Mouse (Mus musculus) urinary bladder, postnatal 36 days (tissue): Measurements from ENCODE around the gene Agxt.
A peak's percentile ranks its signal among the peaks of the same experiment; 100 is the strongest.

Experiments used
- DNase-seq, 2 experiments: peaks; one replicate each; pipeline ENCODE4 v3.0.0; 2022; ENCODE audit warnings: low spot score in 2 of 2, mixed read lengths in 1 of 2

Agxt gene

DNA sequence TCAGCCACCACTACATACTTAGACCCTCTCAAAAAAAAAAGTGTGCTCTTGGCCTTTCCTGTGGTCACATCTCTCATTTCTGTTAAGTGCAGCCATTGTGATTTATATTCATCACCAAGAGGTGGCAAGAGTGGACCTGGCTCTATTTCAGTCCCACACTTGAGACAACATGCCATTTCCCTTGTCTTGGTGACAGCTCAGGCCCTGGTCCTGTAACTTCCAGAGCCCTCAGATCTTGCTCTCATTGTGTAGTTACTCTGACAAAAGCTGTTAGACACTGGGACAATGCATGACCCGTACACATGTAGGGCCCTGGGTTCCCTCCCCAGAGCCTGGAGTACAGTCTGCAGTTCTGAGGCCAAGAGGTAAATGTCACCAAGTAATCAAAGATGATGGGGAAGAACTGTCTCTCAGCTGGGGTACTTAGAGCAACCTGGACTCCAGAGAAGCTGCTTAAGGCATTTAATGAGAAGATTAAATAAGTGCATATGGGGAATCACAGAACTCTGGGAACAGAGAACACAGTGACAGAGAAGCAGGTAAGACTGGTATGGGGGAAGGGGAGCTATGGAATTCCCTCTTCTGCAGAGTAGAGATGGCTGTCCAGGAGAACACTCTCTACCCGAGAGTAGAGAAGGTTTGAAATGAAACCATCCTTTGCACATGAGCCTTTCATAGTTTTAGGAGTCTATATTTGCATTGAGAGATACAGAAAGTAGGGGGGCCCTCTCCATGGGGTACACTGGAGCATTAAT lies 16.0 kb downstream of the Agxt start:
- no peak for DNase-seq

DNA sequence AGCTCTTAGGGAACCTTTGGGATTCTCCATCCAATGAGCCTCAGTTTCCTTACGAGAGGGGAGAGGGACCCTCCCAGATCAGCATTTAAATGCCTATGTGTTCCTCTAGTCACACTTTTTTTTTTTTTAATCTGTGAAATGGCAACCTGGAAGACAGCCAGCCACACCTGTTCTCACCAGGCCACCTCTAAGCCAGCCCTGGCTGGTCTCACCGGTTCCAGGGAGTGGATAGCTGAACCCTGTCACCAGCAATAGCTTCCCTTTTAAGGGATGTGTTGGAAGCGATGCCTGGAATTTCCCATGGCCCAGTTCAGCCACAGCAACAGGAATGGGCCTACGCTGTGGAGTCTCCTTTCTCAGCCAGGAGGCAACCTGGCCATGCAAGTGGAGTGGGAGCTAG lies 22.5 kb downstream of the Agxt start:
- peak in 1 of 2 experiments; percentile 38 for DNase-seq

DNA sequence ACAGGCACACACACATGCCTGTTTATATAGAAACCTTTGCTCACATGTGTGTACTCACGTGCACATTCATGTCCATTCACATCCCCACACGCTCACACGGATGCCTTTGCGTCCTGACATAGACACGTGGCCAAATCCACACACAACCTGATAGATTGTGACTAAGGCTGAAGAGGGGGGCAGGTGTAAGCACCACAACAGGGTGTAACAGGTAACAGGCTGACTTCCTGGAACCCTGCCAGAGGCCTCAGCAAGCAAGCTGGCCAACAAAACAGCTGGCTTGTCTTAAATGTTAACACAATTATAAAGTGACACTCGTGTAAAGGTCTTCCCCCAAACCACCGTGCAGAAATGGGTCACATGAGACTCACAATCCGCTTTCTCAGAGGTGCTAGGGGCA lies 23.9 kb downstream of the Agxt start:
- DNase-seq = peak in 1 of 2 experiments; percentile 50

DNA sequence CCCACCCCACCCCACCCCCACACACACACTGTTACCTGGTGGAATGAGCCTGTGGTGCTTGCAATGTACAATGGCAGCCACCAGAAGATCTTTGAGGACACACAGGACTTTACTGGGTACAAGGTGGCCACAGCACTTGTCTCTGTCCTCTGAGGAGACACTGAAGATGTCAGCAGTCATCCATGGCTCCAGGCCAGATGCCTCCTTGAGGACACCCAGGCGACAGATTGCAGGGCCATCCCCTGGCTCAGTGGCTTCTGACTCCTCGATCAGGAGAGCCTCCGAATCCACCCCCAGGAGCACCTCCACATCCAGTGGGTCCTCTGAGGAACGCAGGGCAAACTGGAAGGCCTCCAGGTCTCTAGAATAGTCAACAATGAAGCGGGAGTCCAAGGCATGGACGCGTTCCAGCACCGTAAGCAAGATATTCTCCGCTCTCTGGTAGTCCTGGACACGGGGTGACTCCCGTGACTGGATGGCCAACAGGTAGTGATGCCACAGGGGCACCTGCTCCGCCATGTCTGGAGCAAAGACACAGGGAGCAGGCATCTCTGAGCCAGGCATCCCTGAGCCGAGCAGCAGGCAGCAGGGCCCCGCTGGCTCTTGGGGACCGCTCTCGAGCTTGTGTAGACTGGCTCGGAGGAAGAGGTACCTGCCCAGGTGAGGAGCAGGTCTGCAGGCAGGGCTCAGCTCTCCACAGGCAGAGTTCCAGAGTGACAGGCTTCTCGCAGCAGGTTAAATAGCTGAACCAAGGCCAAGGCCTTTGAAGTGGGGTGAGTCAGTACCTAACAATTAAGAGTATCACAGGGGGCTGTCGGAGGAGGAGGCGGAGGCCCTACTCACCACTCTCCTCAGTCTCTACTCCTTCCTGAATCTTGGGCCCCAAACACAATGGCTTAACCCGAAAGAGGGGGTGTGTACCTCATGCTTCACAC lies 24.8 kb downstream of the Agxt start:
- DNase-seq = no peak

DNA sequence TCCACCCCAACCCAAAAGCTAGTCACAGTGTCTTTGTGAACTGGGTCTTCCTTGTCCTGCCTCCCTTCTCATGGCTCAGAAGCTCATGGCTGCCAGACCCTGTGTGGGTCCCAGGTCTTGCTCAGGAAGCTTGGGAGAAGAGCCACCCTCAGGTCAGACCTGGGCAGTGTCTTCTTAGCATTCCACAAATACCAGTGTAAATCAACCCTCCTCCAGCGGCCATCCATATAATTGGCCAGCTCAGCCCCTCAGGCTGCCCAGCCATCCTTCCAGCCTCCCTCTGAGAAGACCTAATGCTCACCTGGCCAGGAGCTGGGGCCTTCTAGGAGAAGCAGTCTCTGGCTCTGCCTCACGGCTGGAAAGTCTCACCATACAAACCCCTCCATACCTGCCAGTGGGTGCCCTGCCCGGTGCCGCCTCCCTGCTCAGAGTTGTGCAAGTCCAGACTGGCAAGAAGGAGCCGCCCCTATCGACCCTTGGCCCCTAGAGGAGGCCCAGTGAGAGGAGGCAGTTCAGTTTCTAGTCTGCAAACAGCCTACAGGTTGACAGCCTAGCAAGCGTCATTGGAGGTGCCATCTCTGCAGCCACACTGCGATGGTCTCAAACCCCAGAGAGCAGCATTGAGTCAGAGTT lies 25.6 kb downstream of the Agxt start, which contains the start of gene 2310007B03Rik:
2310007B03Rik (minus strand) TSS at position 448 of the 633 bp plus-strand sequence.
- no peak for DNase-seq

DNA sequence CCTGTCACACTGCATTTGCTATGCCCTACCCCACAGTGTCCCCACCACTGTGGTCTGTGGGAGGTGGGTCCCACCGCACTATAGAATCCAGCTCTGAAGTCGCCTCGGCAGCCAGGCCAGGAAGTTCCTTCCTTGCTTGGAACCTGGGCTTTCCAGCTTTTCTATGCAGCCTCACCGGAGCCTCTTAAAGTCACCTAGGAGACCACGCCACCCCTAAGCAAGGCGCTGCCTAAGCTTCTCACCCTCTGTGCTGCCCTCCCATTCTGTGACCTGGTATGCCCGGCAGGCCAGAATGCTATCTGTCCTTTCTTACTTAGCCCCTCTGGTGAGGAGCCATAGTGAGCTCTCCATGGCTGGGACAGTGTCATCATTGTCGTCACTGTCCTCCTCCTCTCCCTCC lies 26.3 kb downstream of the Agxt start:
- no peak for DNase-seq

DNA sequence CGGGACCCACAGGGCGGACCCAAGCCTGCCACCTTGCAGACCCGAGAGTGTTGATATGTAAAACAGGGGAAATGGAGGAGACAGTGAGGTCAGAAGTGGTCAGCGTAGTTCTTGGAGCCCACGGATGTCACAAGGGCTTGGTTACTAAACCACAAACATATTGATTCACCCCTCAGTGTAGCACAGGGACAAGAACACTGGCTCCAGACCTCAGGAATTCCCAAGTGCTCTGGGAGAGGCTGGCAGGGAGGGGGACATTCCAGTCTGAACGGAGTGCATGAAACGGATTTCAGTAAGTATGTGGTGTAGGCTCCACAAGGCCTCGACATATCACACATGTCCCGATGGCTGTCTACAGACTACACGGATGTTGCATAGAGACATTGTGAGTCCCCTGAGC lies 26.9 kb downstream of the Agxt start:
- DNase-seq = no peak

DNA sequence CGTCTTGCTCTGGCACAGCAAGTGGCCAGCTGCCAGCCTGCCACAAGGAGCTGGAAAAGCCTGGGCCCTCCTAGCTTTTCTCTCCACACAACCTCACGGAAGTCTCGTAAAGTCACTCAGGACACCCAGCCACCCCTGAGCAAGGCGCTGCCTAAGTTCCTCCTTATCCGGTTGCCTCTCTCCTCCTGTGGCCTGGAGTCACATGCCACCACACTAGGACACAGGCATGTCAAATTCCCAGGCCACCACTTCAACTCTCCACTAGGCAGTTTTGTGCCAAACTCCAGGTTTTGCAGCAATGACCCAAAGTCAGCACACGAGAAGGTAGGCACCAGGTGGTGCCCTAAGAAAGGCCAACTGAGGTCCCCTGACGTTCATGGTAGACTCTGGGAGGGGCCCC lies 27.5 kb downstream of the Agxt start:
- DNase-seq = no peak

DNA sequence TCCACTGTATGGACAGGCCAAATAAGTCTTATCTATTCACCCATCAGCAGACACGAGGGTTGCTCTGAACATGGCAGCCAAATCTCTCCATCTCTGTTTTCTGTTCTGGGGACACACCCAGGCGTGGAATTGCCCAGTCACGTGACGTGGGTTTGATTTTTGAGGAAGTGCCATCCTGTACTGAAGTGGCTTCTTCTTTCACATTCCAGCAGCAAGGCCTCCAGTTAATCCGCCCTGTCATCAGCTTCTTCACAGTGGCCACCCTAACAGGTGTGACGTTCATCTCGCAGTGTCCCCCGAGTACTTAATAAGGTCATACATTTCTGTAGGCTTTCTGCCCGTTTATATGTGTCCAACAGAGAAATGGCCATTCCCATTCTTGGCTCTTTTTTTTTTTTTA lies 30.4 kb downstream of the Agxt start:
- no peak for DNase-seq

DNA sequence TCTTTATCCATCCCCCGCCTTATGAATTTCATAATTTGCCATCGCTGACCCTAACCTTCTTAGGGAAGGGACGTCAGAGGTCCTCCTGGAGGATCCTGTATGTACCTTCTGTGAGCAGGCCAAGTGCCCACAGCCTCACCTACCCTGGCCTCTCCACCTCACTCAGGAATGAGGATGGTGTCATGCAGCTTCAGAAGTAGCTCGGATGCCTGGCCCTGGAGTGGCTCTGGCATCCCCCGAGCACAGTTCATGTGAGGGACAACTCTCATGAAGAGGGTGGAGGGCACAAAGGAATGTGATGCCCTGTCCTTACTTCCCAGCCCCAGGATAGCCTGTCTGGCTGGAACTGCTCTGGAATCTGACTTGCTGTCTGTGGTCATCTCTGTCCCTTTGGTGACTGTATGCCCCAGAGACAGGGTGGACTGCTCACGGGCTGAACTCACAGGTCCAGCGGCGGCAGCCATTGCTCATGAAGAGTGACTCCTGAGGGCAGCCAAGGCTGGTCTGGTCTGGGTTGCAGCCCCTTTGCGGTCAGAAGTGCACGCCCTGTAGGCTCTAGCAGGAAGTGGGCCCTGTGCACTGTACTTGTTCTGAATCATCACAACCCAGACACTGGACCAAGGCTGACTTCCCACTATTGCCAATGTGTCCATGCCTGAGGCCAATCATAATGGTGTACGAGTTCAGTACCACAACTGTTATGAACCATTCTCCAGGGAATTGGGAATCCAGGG lies 31.5 kb downstream of the Agxt start:
- DNase-seq = no peak

DNA sequence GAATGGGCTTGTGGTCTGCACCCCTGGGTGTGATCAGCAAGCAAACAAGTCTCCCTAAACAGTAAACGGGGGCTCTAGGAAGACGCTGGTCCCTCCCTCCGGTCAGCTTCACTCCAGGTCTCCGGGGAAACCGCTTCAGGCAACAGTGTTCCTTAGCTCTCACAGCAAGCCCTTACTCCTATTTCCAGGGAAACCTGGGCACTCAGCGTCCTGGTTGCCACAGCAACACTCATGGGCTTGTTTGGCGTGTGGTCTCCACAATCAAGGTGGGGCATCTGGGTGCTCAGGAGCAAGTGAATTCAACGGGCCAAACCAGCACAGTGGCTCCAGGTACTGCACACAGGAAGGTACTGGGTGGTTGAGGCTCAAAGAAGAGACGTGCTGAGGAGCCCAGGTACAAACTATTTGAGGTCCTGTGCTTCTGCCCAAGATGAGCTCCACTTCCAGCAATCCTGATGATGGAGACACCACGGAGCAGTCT lies 33.3 kb downstream of the Agxt start, which contains the start of gene Crocc2:
Crocc2 (plus strand) TSS at position 431 of the 481 bp plus-strand sequence.
- DNase-seq = no peak

DNA sequence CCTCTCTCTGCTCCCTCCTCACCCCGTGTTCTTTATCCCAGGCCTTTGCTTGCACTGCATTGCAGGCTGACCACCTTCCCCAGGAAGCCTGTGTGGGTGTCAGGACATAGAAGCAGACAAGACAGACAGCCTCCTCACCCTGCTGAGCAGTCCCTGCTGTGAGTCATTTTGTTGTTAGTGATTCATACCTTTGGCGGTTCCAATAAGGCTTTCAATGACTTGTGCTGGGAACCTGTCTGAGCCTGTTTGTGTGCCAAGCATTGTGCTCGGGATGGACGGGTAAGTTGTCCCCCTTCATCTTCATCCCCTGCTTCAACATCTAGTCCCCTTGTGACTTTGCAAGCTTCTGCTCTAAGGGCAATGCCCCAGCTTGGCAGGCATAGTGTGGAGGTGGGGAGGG lies 38.6 kb downstream of the Agxt start:
- DNase-seq = no peak

DNA sequence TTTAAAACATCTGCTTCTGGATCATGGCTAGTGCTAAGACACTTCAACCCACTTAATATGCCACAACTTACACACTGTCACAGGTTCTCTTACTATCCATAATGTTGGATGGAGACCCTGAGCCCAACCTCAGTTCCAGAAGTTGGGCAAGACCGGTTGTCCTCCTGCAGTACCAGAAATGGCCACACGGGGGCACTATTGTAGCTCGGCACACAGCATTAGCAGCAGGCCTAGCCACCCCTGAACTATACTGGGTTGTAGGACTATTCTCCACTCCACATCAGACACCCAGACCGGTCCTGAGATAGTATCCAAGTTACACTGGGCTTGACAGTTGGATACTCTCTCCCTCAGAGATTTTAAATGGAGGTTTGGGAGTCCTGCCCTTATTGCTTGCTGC lies 39.4 kb downstream of the Agxt start:
- peak; percentile 73 to 79 for DNase-seq

DNA sequence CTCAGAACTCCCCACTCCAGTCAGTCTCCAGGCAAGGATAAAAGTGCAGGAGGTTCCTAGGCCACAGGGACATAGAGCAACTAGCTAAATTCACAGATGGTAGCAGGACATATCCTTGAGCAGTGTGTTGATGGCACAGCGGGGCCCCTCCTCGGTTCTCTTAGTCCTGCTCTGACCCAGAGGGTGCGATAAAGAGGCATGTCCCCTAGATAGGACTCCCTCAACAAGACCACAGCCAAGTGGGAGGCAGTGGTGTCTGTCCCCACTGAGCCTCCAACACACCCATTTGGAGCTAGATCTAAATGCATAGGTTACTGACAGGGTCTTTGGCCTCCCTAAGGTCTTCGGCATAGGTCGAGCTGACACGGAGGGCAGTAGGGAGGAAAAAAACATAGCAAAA lies 40.8 kb downstream of the Agxt start:
- DNase-seq = no peak

DNA sequence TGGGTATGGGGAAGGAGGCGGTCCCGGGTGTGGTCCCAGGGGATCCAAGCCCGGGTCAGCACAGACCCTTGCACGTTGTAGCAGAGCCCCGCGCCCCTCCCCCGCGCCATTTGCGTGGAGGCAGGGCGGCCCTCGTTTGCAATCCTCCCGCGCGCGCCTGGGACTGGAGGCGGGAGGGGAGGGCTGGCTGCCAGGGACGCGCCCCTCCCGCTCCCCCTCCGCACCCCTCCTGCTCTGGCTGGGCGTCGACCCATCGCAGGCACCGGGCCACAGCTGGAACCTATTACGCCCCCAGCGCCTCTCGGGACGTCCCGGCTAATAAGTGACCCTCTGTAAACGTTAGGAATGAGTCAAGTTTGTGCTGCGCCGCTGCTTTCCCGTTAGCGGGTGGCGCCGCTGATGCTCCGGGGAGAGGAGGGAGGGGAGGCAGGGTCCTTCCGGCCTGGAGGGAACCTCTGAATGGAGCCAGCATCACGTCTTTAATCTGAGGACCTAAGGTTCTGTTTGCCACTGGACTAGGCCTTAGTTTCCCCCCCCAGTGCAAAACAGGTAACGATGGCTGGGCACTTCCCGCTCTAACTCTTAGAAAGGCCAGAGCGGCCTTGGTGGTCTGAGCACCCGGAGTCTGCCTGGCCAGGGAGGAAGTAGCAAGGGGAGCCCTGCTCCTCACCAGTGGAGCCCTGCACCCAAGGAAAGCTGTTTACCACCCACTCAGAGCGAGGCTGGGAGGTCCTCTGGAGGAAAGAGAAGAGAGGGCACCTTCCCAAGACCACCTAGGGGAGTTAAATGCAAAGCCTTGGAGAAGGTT lies 41.7 kb downstream of the Agxt start:
- peak; percentile 46 to 73 for DNase-seq

DNA sequence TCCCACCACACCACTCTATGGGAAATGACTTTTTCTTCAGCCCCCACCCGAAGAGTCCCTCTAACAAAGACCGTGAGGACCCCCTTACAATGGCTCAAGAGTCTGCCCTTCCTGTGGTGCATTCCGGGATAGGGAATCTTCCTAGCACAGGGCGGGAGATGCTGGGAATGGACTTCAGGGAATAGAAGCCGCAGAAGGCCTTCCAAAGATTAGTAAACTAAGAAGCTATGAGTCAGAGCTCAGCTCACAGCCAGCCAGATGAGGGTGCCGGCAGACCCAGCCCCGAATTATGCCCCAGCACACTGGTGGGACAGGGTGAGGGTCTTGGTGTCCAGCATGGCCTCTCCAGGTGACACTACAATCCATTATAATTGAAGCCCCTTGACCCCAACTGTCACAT lies 47.2 kb downstream of the Agxt start:
- DNase-seq = no peak

DNA sequence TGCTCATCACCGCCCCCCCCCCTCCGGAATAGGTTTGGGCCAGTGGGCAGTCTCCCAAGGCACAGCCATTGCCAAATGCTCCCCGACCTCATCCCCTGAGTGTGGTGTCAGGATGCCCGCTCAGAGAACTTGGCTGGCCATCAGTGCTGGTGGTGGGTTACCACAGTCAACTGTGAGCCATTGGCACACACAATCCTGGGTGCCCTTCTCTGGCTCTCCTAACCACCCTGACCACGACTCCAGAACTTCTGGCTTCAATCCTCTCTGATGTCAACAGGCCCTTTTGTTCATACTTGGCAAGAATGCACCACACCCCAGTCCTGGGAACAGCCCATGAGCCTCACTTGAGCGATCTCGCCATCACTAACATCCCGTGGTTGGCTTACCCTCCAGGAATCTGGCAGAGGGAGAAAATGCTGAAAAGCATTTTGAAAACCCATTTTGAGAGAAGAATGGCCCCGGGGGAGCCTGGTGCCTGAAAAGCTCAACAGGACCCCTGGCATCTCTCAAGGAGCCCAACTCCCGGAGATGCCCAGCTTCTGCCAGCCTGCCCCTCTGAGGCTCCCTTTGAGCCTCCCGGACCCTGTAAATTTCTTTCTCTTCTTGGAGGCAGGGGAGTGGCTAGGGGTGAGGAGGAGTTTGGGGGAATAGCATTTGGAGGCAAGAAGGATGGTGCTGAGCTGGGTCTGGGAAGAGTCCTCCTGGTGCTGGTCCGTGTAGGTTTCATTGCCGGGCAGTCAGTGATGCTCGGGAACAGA lies 49.2 kb downstream of the Agxt start:
- no peak for DNase-seq

DNA sequence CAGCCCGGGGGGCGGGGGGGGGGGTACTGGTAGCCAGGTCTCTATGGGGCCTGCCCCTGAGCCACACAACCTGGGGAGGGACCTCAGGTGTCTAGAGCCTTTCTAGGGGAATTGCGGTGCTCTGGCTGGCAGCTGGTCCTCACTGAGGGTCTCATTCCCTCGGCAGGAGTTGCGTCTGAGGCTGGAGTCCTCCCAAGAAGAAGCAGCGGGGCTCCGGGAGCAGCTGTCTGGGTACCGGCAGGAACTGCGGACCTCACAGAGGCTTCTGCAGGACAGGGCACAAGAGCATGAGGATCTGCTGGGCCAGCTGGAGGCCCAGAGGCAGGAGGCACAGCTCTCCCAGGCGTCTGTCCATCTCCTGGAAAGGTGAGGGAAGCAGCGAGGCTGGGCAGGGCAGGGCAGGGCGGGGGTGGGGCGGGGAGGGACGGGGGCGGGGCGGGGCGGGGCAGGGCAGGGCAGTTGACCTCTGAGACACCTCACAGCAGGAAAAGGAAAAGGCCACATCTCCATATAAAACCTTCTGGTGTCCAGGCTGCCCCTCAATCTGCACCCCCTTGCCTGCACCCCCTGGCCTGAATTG lies 55.8 kb downstream of the Agxt start:
- no peak for DNase-seq

DNA sequence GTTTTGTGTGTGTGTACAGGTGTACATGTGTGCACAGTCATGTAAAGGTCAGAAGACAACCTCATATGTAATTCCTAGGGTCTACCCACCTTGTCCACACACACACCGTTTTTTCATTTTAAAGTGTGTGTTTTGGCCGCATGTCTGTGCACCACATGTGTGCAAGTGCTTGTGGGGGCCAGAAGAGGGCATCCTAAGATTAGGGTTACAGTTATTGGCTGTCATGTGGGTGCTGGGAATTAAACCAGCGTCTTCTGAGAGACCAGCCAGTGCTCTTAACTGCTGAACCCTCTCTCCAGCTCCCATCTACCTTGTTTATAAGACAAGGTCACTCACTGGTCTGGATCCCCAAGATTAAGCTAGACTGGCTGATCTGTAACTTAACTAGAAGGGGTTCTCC lies 59.9 kb downstream of the Agxt start:
- no peak for DNase-seq
